Mouse (Mus musculus) liver, embryonic 12.5 days (tissue): ENCODE results near the gene Mtmr10. TPM values are rescaled to one million over a fixed set of nuclear protein-coding genes. Genes with fewer than 3 reads are reported as not detected.

Experiments
- microRNA-seq: library from miRNA; unstranded; fragments of <30 nt; microRNA quantifications from one replicate; pipeline ENCODE4, GENCODE M21; 2017
- polyA plus RNA-seq: library from polyadenylated mRNA; unstranded; fragments of >200 nt; fragmentation: Nextera tagmentation; extraction: Ambion mirVana; gene quantifications from 2 replicates; pipeline ENCODE4 v1.2.1, GENCODE M21; 2016

The Mtmr10 gene
- polyA plus RNA-seq, 1 experiment from 2014 or later: 4.1 TPM

Small RNA genes lying within 50 kb of the gene (microRNA-seq; reads per million reads assigned to microRNA genes)
- not detected for gene Mir6416

Other genes with a start within 250 kb of the Mtmr10 start
- gene Trpm1, start 133.8 kb upstream of the Mtmr10 start, polyA plus RNA-seq: not detected in 2 replicates
- gene Fan1, start 86.4 kb downstream of the Mtmr10 start, polyA plus RNA-seq: 3.1 TPM in 2 replicates
- 48.4 and 50.0 TPM in 2 replicates for gene Mphosph10, start 104.6 kb downstream of the Mtmr10 start, polyA plus RNA-seq
- 37.1 and 43.1 TPM in 2 replicates for gene Mcee, start 105.0 kb downstream of the Mtmr10 start, polyA plus RNA-seq
- gene Apba2, start 214.1 kb downstream of the Mtmr10 start, polyA plus RNA-seq: 0.12 and 0.18 TPM in 2 replicates